Mouse (Mus musculus) c-Kit-positive CD71-positive TER-119-negative erythroid progenitor cells, embryonic 14.5 days (primary cell): ENCODE measurements around the gene Anapc16.
"Not testable (repeated sequence)": the region's sequence is repeated elsewhere in the genome, so short reads cannot be mapped to it uniquely, and the experiment has no call there.

Experiments used
- DNase-seq: peaks from one replicate; pipeline ENCODE4 v3.0.0-alpha.2; 2013; ENCODE audit warnings: low read depth

Gene Anapc16

DNA sequence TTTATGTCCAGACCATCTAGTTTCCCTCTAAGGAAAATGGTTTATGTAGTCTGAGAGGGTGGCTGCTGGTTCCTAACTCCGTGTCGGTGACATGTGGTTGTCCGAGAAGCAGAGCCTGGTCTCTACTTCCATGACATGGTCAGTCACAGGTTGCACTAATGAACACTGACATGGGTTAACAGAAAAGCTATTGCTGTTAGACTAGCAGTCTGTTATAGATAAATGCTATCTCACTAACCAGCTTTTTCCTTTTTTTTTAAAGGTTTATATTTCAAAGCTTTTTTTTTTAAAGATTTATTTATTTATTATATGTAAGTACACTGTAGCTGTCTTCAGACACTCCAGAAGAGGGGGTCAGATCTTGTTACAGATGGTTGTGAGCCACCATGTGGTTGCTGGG lies 3.9 kb downstream of the Anapc16 start:
- DNase-seq, result no peak

DNA sequence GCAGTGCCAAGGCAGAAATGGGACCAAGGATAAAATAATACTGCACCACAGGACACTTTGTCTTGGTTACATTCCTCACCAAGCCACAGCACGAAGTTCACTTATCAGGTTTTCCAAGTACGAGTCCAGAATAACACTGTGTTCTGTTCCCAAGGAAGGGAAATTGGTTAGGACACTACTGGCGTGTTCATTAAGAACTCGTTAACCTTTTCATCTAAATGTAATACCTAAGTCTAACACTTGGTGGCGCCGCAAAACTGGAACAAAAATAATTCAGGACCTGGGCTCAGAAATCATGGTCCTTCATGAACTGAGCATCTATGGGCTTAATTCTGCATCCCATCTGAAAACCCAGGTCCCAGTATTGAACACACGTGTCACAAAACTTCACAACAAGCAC lies 5.3 kb downstream of the Anapc16 start:
- peak; percentile 84 for DNase-seq

DNA sequence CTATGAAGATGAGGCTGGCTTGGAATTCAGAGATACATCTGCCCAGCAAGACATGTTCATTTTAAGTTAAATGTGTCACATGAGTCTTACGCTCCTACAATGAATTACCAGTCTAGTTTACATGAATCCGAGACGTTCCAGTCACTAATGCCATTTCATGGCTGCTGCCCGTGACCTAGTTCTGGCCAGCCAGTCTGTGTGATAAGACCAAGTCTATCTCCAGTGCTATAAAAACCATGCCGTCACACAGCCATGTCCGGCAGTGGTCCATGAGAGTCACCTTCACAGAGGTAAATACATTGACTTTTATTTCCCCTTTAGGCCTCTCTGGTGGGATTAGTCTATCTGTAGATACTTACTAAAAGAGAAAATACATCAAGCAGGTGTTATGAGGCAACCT lies 7.0 kb downstream of the Anapc16 start:
- DNase-seq, result no peak

DNA sequence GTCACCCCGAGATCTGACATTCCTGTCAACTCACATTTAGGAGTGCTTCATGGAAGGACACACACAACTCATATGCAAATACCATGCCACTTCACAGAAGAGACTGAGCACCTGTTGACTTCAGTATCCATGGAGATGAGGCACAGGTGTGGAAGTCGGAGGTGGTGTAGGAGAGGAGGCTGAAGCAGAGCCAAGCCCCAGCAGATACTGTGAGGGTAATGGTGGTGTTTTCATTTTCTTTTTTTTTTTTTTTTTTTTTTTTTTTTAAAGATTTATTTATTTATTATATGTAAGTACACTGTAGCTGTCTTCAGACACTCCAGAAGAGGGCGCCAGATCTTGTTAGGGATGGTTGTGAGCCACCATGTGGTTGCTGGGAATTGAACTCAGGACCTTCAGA lies 9.1 kb downstream of the Anapc16 start:
- not testable (repeated sequence) for DNase-seq

DNA sequence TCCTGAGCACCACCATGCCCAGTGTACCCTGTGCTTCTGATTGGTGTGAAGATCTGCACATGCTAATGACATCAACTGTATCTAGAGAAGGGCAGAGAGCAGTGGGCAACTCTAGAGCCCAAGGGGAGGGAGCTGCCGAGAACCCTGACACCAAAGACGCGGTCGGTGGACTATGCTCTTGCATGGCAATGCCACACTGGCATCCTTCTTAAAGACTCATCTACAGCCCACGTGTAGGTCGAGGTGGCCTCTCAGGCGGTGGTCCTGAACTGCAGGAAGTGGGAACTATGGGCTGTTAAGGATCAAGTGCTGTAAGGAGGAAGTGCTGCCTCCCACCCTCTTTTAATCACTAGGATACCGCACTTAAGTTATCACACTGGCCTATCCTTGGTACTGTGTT lies 10.9 kb downstream of the Anapc16 start:
- DNase-seq, result no peak

DNA sequence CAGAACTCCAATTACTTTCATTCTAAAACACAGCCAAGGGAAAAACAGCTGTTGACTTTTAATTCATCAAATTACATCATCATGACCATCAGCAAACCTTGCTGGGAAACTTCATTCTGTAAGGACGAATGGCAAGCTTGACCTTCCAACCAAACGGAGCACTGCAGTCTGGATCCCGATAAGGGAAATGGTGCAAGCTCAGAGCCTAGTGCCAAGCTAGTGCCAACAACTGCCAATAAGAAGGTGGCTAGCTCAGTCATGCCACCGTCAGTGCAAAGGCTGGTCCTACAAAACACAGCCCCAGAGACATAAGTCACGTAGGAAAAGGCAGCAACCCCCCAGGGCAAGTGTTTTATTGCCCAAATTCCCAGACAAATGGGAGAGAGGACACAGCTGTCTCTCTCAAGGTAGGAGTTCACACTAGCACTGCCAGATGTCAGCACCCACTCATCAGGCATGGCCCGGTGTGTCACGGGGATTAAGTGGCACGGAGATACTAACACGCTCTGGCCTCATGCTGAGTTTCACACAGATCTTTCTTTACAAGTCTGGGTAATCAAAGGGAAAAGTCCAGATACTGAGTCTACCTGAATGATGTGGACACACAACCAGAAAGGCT lies 11.6 kb downstream of the Anapc16 start:
- DNase-seq, result no peak

DNA sequence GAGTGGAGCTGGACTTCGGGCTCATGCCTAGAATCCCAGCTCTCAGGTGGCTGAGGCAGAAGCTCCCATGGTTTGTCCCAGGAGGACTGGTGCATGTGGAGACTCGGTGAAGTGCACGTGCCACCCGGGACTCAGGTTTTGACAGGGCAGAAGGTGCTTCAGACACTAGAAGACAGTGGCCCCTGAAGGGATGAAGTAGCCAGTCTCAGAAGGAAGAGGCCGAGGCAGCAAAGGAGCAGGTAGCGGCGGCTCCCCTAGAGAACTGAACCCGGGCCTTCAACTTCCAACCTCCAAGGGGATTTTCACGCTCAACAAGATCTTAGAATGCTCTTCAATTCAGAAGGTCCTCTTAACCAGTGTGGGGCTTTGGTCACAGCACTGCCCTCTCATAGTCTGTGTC lies 12.5 kb downstream of the Anapc16 start:
- no peak for DNase-seq

DNA sequence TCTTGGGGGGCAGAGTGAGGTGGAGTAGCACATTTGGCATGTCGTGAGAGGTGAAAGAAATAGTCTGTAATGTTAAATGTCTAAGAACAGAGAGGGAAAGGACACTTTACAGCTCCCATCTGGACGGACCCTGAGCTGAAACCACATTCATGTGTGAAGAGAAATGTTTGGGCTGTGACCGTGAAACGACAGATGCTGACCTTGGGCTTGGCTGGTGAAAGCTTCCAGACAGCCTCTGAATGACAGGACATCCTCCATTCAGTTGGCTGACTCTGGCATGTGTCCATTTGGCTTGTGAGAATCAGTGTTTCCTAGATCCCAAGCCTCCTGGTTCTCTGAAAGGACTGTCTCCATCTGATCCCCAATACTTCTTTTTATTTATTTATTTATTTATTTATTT lies 14.9 kb downstream of the Anapc16 start:
- no peak for DNase-seq

DNA sequence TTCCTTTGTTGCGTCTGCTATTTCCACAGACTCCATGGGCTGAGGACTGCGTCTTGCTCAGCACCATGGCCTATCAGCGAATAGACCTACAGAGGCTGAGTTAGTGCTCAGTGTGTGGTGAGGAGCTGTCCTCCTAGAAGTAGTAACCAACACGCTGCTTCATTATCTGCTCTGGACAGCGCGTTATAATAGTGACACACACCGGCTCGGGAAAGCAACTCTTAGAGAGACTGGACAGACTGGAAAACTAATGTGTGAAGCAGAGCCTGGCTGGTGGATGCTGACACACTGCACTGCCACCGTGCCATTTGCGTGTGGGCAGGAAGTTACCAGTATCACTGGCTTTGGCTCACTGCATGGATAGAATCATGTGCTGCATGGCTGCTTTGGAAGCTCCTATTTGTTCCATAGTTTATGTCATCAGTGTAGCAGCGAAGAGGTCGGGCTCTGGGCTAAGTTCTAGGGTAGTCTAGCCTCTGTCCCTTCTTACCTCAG lies 20.5 kb downstream of the Anapc16 start:
- no peak for DNase-seq

DNA sequence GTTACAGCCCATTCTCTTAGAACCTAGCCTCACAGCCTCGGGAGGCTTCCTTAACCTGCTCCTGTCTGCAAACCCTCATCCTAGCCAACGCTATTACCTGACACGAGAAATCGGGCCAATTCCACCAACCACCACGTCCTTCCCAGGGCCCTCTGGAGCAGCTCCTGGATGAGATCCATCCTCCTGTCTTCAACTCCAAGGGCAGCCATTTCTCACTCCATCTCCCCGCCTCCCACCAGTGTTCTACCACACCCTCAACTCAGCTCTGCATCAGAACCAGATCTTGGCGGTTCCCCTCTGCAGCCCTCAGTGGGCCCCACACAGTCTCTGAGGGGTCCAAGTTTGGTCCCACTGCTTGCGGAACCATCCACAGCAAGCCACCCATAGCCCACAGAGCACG lies 21.1 kb downstream of the Anapc16 start:
- no peak for DNase-seq

DNA sequence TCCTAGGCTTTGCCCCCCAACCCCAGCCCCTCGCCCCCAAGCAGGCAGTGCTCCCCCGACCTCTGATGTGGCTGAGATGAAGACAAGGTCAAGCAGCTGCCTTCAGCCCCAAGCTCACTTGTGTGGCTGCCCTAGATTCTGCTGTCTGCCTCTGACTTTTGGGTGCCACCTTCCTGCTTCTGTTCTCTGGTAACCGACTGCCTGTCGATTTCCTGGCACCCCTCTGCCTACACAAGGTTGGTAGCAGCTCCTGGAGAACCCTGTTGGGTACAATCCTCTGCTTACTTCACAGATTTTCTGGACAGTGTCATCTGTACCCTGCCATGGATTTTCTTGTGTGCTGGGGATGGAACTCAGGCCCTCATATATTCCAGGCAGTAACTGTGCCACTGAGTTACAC lies 21.6 kb downstream of the Anapc16 start:
- DNase-seq, result no peak

DNA sequence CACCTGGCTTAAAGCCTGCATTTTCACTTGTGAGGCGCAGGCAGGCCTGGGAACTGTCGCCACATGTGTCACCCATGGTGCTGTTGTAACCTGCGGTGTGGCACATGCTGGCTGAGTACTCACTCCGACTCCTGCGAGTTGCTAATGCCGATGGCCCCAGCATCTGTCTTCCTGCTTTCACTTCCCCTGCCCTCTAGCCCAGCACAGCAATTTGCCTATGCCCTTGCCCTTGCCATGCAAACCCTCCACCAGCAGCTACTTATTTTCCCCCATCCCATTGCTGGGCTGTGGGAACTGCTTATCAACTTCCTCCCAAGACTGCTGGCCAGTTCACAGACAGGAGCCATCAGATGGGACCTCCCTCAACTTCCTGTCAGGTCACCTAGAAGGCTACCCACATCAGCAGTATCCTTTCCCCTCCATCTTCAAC lies 22.1 kb downstream of the Anapc16 start:
- no peak for DNase-seq

DNA sequence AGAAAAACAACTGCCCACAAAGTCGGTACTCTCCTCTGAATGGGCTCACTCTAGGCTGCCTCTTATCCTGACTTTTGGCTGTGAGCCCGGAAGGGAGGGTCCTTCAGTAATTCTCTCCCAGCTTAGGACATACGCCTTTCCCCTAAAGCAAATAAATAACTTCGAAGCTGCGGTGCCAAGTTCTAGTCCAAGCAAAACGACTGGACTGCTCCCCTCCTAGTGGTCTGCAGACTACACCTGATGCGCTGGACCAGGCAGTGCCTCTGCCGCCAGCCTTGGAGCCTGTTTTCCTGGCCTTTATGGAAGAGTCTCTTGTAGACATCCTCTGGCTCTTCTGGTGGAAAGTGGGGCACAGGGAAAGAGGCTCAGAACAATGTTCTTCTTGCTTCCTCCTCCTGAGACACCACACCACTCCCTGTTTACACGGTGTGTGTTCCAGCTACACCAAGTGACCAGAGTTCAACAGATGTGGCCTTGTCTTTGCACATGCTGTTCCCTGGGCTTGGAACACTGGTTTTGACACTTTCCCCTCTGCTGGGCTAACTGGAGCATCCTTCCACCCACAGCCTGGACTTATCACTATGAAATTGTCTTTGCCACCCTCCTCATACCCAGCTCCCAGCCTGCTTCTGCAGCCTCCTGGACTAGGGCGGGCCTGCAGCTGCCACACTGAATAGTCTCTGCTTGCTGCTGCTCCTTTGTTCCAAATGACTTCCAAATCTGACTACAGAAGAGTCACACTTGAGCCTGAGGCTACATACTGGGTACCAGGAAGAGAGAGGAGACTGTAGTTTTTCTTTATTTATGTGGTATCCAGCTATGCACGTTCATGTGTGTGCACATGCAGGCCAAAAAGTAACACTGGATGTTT lies 23.8 kb downstream of the Anapc16 start:
- no peak for DNase-seq

DNA sequence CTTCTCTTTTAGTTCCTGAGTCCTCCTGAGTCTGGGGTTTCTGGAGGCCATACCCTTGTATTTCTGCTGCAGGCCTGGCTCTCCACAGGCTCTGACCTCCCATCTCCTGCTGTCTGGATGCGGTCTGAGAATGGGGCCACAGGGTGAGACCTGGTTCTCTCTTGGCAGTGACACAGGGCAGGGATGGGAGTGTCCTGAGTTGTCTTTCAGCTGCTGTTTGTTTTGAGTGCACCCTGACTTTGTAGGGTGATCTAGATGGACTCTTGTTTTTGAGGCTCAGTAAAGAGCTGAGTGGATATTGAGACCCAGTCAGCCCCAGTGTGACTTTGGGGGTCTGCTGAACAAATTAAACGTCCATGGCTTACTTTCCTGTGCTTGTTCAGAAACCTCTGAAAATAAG lies 24.5 kb downstream of the Anapc16 start:
- no peak for DNase-seq

DNA sequence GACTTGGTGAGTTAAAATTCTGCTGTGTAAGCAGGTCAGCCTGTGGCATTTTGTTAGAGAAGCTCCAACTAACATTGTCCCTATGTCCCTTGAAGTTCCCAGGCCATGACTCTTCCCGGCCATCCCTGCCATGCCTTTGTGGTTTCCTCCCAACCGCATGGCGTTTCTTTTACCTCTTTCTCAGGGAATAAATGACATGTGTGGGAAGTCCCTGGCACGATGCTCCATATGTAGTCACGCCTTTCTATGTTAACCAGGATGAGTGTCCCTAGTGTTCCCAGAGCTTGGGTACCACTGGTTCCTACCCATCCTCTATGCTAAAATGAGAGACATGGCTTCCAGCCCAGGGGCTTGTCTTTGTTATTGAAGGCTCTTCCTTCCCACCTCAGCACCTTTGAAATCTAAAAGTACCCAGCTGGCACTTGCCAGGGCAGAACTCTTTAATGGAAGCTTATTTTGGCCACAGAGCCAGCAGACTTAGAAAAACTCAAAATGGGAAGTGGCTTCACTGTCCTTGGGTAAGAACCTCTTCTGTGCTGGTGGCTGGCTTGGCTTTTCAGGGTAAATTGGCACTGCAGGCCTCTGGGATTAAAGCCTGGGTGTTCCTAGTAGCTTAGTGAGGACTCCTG lies 25.1 kb downstream of the Anapc16 start:
- no peak for DNase-seq

DNA sequence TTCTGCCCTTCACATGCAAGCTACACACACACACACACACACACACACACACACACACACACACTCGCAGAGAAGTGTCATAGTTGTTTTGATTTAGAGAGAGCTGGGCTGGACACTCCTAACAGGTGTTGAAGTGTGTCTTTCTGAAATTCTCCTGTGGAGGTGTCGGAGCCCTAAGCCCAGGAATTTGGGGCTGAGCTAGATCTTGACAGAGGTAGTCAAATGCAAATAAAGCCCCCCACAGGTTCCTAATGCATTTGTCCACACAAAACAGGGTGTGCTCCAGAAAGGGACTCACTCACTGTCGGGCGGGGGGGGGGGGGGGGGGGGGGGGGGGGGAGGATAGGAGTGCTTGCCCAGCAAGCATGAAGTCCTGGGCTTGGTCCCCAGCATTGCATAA lies 25.8 kb downstream of the Anapc16 start:
- DNase-seq, result no peak

DNA sequence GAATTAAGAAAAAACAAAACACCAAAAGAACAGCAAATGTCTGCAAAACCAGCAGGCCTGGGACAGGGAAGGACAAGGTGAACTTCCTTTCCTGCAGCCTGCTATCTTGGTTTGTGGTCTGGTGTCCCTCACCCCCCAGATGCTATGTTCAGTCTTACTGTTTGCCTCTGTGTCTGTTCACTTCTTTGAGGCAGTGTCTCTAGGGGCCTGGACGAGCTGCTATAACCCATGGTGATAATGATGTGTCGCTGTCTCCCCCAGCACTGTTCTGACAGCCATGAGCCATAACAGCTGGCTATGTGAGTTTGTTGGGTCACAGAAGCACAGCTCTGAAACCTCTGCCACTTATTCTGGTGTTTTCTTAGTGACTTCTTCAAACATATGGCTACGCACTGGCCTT lies 28.1 kb downstream of the Anapc16 start:
- no peak for DNase-seq

DNA sequence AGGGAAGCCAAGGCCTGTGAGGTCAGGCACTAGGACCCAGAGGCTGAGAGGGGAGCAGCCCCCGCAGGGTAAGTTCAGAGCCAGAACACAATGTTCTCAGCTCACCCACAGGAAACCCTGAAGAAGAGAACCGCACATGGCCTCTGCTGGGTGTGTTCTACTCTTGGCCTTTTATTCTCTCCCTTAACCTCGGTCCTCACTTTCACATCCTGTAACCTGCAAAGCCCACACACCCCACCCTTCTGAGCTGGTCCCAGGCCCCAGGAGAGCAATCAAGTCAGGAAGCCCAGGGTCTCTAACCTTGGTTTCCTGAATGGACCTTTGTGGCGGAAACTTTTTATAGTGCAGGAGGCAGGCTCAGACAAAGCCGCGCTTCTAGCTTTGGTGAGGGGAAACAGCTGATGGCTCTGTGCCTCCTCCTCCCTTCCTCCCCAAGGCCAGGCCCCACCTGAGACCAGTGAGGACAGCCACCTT lies 28.7 kb downstream of the Anapc16 start:
- no peak for DNase-seq

DNA sequence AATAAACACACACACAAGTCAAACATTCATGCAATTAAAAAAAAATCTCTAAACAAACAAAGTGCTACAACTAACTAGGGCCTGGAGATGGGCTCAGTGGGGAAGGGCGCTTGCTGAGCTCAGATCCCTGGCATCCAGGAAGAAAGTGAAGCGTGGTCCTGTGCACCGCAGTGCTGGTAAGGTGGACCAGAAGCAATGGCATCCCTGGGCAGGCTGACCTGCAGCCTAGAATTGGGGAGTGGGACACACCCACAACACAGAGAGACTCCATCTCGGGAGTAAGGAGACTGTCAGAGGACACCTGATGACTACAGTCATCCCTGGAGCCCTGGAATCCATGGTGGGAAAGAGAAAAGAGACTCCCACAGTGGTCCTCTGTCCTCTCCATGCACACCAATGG lies 29.5 kb downstream of the Anapc16 start:
- no peak for DNase-seq

DNA sequence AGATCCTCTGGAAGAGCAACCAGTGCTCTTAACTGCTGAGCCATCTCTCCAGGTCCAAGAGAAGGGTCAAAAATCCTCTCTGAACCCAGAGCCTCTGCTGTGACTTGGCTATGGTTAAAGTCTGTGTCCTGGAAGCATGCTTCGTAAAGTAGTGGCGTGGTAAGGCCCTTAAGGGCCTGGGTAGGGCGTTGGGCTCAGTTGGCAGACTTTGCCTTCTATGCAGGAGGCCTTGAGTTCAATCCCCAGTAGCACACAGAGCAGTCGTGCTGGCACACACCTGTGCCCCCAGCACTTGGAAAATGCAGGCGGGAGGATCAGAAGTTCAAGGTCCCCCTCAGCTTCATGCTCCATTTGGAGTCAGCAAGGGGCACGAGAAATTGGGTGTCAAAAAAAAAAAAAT lies 29.9 kb downstream of the Anapc16 start:
- DNase-seq, result no peak

DNA sequence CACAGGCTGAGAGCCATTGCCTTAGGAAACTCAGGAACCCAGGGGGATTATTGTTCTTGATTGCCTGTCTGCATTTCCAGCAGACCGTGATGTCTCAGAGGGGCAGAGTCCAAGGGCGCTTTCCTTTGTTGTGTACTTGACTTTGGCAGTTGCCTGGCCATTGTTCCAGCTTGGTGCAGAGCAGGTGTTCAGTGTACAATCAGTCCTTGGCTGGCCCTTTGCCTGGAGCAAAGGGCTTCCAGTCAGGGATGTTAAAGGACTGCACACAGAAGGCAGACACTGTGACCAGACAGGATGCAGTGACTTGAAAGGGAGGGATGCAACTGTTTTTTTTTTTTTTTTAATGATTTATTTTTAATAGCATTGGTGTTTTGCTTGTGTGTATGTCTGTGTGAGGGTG lies 30.4 kb downstream of the Anapc16 start:
- DNase-seq, result no peak

DNA sequence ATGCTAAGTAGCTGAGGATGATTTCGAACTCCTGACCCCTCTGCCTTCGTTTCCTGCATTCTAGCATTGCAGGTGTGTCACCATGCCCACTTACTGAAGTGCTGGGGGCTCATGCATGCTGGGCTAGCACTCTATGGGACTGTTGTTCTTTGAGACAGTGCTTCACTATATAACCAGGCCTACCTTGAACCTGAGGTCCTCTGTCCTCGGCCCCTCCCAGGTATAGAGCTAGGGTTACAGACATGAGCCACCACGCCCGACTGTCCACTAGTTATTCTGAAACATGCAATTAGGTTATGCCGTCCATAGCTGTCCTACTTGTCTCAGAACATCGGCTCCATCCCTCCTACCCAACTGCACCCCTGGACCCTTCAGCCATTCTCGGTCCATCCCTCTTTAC lies 31.1 kb downstream of the Anapc16 start:
- DNase-seq, result no peak

DNA sequence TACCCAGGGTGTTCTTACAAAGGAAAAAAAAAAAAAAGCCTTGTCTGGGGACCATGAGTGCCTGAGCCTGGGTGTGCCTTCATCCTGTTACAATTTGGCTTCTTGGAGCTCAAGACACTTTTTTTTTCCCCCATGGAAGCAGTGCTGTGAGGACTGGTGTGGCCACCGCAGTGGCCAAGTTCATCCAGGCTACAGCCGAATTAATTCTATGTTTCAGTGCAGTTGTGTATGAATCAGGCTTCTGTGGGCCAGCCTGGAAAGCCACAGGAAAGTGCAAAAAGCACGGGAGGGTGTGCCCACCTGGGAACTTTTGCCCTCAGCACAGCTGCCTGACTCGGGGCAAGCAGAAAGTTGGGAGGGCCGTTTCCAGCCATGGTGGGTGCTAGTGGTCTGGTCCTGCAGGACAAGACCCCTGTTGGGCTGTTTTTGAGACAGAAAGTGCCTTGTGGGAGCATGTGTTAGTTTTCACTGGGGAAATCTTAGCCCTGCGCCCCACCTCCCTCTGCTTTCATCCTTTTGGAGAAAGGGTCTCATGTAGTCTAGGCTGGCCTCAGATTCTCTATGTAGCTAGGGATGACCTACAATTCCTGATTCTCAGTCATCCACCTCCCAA lies 32.4 kb downstream of the Anapc16 start:
- no peak for DNase-seq
